Mouse (Mus musculus) CH12.LX (cell line): ENCODE measurements around the gene Mfrp. TPM values are rescaled to one million over a fixed set of nuclear protein-coding genes. Genes with fewer than 3 reads are reported as not detected.

Experiments
- DNase-seq: peaks from one replicate; pipeline ENCODE4 v3.0.0-alpha.2; 2013; ENCODE audit errors: extremely low read depth
- H3K27ac ChIP-seq: 2 replicates; pipeline ENCODE4 v1.5.1; 2012; ENCODE audit warnings: low read depth, mild to moderate bottlenecking, control low read depth, moderate library complexity; ENCODE audit not compliant: insufficient read depth
- H3K27me3 ChIP-seq: replicated peaks from 2 replicates; pipeline ENCODE3; 2012; ENCODE audit warnings: inconsistent platforms
- H3K36me3 ChIP-seq, 2 experiments: replicated peaks in 1 of 2; 2 replicates each; pipeline versions ENCODE3 to v1.6.1; 2012; ENCODE audit warnings: inconsistent platforms in 1 of 2, low read length in 1 of 2, mild to moderate bottlenecking in 1 of 2, mixed read lengths in 1 of 2, moderate library complexity in 1 of 2; ENCODE audit not compliant: control insufficient read depth in 1 of 2, insufficient read depth in 1 of 2
- H3K4me1 ChIP-seq, 2 experiments: 2 replicates each; pipeline ENCODE4 v1.6.1; 2012; ENCODE audit warnings: inconsistent platforms in 1 of 2, moderate library complexity in 1 of 2; ENCODE audit not compliant: insufficient read depth in 2 of 2, control insufficient read depth in 1 of 2
- H3K4me2 ChIP-seq: 2 replicates; pipeline ENCODE4 v1.6.1; 2012; ENCODE audit warnings: low read depth, mild to moderate bottlenecking, control low read depth; ENCODE audit not compliant: poor library complexity, insufficient read depth, severe bottlenecking
- H3K4me3 ChIP-seq, 3 experiments: fragments of 150-350 bp in 1 of 3; sonication (generic) in 1 of 3; replicated peaks in 1 of 3; 2 replicates each; pipeline versions ENCODE3 to v1.5.1; 2011 to 2012; ENCODE audit warnings: low read depth in 2 of 3, low read length in 2 of 3, mild to moderate bottlenecking in 2 of 3, moderate library complexity in 2 of 3, control low read depth in 1 of 3, improper control_type of control experiment in 1 of 3, inconsistent platforms in 1 of 3, mixed read lengths in 1 of 3; ENCODE audit not compliant: poor library complexity in 1 of 3
- H3K79me2 ChIP-seq: replicated peaks from 2 replicates; pipeline ENCODE4 v1.6.1; 2012; ENCODE audit warnings: mild to moderate bottlenecking, moderate library complexity; ENCODE audit not compliant: control insufficient read depth, poor library complexity, insufficient read depth, severe bottlenecking; ENCODE audit errors: extremely low read depth
- H3K9ac ChIP-seq: 2 replicates; pipeline ENCODE4 v1.6.1; 2012; ENCODE audit warnings: low read depth, mild to moderate bottlenecking, control low read depth, moderate library complexity; ENCODE audit not compliant: insufficient read depth
- H3K9me3 ChIP-seq: replicated peaks from 2 replicates; pipeline ENCODE3; 2012; ENCODE audit warnings: low read length, inconsistent platforms, mixed read lengths
- CHD1 ChIP-seq: IDR thresholded peaks from 2 replicates; pipeline ENCODE4 v1.6.1; 2012; ENCODE audit warnings: low read depth, low read length, improper control_type of control experiment, inconsistent platforms
- E2F4 ChIP-seq: IDR thresholded peaks from 2 replicates; pipeline ENCODE4 v1.6.1; 2011; ENCODE audit warnings: low read depth, low read length, improper control_type of control experiment; ENCODE audit not compliant: insufficient replicate concordance
- ELF1 ChIP-seq: IDR thresholded peaks from 2 replicates; pipeline ENCODE4 v1.6.1; 2014; ENCODE audit warnings: low read depth, mild to moderate bottlenecking, inconsistent platforms, low read length, improper control_type of control experiment
- IRF4 ChIP-seq: IDR thresholded peaks from 2 replicates; pipeline ENCODE4 v1.6.1; 2014; ENCODE audit warnings: low read depth, mild to moderate bottlenecking, inconsistent platforms, low read length, improper control_type of control experiment
- JUN ChIP-seq: IDR thresholded peaks from 2 replicates; pipeline ENCODE4 v1.6.1; 2011; ENCODE audit warnings: low read depth, mild to moderate bottlenecking, low read length, improper control_type of control experiment, moderate library complexity; ENCODE audit not compliant: insufficient read depth
- MAFK ChIP-seq: IDR thresholded peaks from 2 replicates; pipeline ENCODE4 v1.6.1; 2011; ENCODE audit warnings: low read length, improper control_type of control experiment; ENCODE audit not compliant: insufficient replicate concordance
- MAX ChIP-seq: IDR thresholded peaks from 2 replicates; pipeline ENCODE4 v1.6.1; 2011; ENCODE audit warnings: low read length, improper control_type of control experiment
- MAZ ChIP-seq: IDR thresholded peaks from 2 replicates; pipeline ENCODE4 v1.6.1; 2012; ENCODE audit warnings: low read depth, mild to moderate bottlenecking, inconsistent platforms, low read length, improper control_type of control experiment, moderate library complexity
- MEF2A ChIP-seq: IDR thresholded peaks from 2 replicates; pipeline ENCODE4 v1.6.1; 2014; ENCODE audit warnings: low read depth, mild to moderate bottlenecking, inconsistent platforms, low read length, improper control_type of control experiment, borderline replicate concordance
- MXI1 ChIP-seq: IDR thresholded peaks from 2 replicates; pipeline ENCODE4 v1.6.1; 2011; ENCODE audit warnings: mild to moderate bottlenecking, low read depth, low read length, improper control_type of control experiment
- NRF1 ChIP-seq: IDR thresholded peaks from 2 replicates; pipeline ENCODE4 v1.6.1; 2014; ENCODE audit warnings: low read depth, mild to moderate bottlenecking, inconsistent platforms, low read length, improper control_type of control experiment, moderate library complexity
- PAX5 ChIP-seq: IDR thresholded peaks from 2 replicates; pipeline ENCODE4 v1.6.1; 2012; ENCODE audit warnings: low read length, inconsistent platforms, mixed read lengths
- POLR2AphosphoS2 ChIP-seq: IDR thresholded peaks from 2 replicates; pipeline ENCODE4 v1.6.1; 2011; ENCODE audit warnings: low read depth, low read length, improper control_type of control experiment
- SIN3A ChIP-seq: IDR thresholded peaks from 2 replicates; pipeline ENCODE4 v1.6.1; 2012; ENCODE audit warnings: low read length, improper control_type of control experiment, inconsistent platforms
- TBP ChIP-seq: conservative IDR thresholded peaks from 2 replicates; pipeline ENCODE4 v1.6.1; 2011; ENCODE audit warnings: low read depth, low read length, improper control_type of control experiment
- ZKSCAN1 ChIP-seq: IDR thresholded peaks from 2 replicates; pipeline ENCODE4 v1.6.1; 2012; ENCODE audit warnings: low read depth, inconsistent platforms, low read length, improper control_type of control experiment, borderline replicate concordance
- dilution Hi-C: fragments of 300-500 bp; cut with MboI; formaldehyde crosslinking; loops from 2 replicates; pipeline ENCODE4 v1.14.3; 2020; ENCODE audit warnings: low sequenced_read_pairs; ENCODE audit not compliant: extremely low pct_unique_long_range_greater_than_20kb, extremely low pct_ligation_motif_present
- in situ Hi-C: fragments of 300-500 bp; cut with MboI; formaldehyde crosslinking; loops from 3 replicates; pipeline ENCODE4 v1.14.3; 2019; ENCODE audit warnings: low sequenced_read_pairs, low pct_ligation_motif_present, low pct_unique_long_range_greater_than_20kb, mixed read lengths
- polyA plus RNA-seq: library from polyadenylated mRNA; unstranded; fragments of >175 nt; gene quantifications from 2 replicates; pipeline ENCODE4 v1.2.1, GENCODE M21; 2012; ENCODE audit warnings: low read depth; ENCODE audit not compliant: insufficient read length
- total RNA-seq, 2 experiments: library from RNA; depleted of rRNA; stranded (reverse); fragments of 300-350 nt in 1 of 2; fragments of >200 nt in 1 of 2; gene quantifications; 2 replicates each; pipeline ENCODE4 v1.2.3; 2012 to 2014

The Mfrp gene
- total and polyA plus RNA-seq, 3 experiments: not detected

- no peak overlapping the region for H3K4me3 ChIP-seq
- H3K9ac ChIP-seq: no peak overlapping the region
- H3K36me3 ChIP-seq: peaks cover 3 to 30% of the 10 kb centered on the region in 2 experiments
- in situ Hi-C loops: no loop called here
- H3K27ac ChIP-seq: no peak overlapping the region
- H3K79me2 ChIP-seq: no peaks in the 10 kb centered on the region
- H3K27me3 ChIP-seq: peaks cover 35% of the 10 kb centered on the region
- H3K4me1 ChIP-seq: peaks cover 8 to 11% of the 10 kb centered on the region in 2 experiments; a peak in 3 of 4 replicates
- dilution Hi-C loops: no loop called here
- H3K9me3 ChIP-seq: no peaks in the 10 kb centered on the region
- no peak for DNase-seq
- H3K4me2 ChIP-seq: no peak overlapping the region
- no peak for TF ChIP-seq ELF1
- no peak for TF ChIP-seq SIN3A
- no peak for TF ChIP-seq MAFK
- TF ChIP-seq CHD1: no peak
Measured at GRCm38 (mm10) chr9:44137846-44138245, 36.3 kb downstream of the Mfrp start.

- Histone ChIP-seq H3K9me3 (no peaks in the 10 kb centered on the region), H3K79me2 (no peaks in the 10 kb centered on the region), H3K27ac (no peak overlapping the region), H3K4me3 (no peak overlapping the region), H3K4me1 (peaks cover 6 to 16% of the 10 kb centered on the region in 2 experiments), H3K27me3 (no peaks in the 10 kb centered on the region), H3K9ac (no peak overlapping the region), H3K4me2 (no peak overlapping the region)
- DNase-seq: no peak
- in situ Hi-C loops: no loop called here
- no peak for TF ChIP-seq IRF4
- TF ChIP-seq PAX5: no peak
- no peak for TF ChIP-seq MEF2A
- no peak for TF ChIP-seq POLR2AphosphoS2
- no peak for TF ChIP-seq TBP
- TF ChIP-seq ZKSCAN1: no peak
- no peak for TF ChIP-seq JUN
- TF ChIP-seq NRF1: no peak
- no peak for TF ChIP-seq E2F4
- no peak for TF ChIP-seq MXI1
- TF ChIP-seq MAX: no peak
- no peak for TF ChIP-seq MAZ
- TF ChIP-seq, all 38 proteins: peak for 0
- dilution Hi-C loops: no loop called here
- H3K36me3 ChIP-seq: peaks cover 29 to 57% of the 10 kb centered on the region in 2 experiments
Measured at GRCm38 (mm10) chr9:44141951-44142350, 40.4 kb downstream of the Mfrp start.
